Mouse (Mus musculus): Measurements from ENCODE around the gene Prodh2.

The Prodh2 gene

DNA sequence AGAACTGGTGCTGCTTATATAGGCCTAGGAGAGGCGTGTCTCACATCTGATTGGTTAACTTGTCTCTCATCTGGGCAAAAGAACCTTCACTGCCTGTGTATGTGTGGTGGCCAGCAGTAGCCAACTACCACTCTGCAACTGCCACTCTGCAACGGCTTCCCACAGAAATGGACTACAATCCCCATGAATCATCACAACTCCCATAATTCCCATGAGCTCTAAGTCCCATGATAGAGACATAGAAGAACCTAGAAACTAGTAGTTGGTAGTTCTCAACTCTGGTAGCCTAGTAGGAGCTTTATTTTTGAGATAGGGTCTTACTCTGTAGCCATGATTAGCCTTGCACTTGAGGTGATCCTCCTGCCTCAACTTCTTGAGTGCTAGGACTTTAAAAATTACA is 56.5 kb downstream of the Prodh2 start:
- no peak for DNase-seq (ENCODE audit: low read depth, low spot score)

DNA sequence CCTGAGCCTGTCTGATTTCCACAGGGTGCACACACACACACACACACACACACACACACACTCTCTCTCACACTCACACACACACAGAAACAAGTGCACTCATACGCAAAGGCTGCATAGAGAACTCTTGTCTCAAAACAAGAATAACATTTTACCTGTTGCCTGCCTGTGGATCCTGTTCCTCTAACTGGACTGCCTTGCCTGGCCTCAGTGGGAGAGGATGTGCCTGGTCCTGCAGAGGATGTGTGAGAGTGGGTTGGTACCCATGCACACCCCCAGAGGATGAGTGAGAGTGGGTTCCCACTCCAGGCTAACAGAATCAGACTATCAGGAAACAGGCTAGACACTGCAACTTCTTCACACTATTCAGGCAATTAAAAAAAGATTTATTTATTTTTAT is 57.2 kb downstream of the Prodh2 start:
- DNase-seq (ENCODE audit: low read depth, low spot score), result no peak

DNA sequence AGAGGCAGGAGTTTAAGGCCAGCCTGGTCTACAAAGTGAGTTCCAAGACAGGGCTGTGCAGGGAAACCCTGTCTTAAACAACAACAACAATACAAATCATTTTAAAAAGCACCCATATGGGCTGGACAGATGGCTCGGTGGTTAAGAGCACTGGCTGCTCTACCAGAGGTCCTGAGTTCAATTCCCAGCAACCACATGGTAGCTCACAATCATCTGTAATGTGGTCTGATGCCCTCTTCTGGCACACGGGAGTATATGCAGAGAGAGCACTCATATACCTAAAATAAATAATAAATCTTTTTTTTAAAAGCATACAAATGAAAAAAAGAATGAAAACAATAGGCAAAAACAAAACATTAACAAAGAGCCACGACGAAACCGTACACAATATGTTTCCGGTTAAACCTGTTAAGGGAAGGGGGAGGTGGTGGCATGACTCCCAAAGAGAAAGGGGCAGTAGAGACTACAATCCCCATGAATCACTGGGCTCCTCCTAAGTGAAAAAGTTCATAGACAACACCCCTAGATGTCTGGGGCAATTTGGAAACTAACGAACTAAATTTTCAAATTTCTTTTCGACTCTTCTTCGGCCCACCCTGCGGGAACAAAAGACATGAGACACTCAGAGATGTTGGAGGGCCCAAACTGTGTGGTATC is 58.2 kb downstream of the Prodh2 start:
- DNase-seq (ENCODE audit: low read depth, low spot score), result no peak

DNA sequence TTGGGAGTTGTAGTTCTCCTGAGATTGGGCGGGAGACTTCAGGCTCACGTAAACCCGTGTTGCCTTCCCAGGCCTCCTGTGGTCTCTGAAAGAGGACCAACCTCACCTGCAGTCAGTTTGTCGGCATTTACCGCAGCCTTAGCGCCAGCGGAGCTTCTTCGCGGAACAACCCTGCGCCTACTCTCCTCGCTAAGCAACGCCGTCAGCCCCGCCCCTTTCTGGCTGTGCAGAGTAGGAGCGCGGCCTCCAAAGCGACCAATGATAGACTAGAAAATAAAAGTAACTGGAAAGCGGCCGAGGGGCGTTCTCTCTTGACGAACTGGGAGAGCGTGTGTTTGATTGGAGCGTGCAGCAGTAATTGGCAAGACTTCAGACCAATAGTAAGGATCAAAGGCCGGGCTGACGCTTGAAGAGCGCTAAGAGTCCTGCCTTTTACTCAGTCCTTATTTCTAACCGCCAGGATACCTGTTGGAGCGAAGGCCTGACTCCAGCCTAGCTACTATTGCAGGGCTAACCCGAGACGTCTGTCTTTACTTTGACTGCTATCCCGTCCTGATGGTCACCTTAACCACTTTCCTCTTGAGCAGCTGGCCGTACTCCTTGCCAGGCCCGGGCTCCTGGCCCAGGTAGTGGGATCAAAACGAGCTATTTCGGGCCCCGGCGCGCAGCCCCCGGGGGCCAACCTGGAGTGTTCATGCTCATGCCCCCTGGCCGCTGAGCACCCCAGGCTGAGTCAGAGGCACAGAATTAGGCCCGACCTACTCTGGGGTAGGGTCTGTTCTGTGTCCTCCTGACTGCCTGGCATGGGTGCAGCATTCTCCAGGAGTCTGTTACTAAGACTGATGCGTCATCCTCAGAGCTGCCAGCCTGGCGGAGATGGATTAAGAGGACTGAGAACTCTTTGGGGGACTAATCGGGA is 58.9 kb downstream of the Prodh2 start, which contains the start of the genes Hspb6 and Proser3:
Hspb6 (plus strand) TSS at position 77 of the 919 bp plus-strand sequence.
Proser3 (minus strand) TSS at position 198 of the 919 bp plus-strand sequence.
- peak; percentile 97 for DNase-seq (ENCODE audit: low read depth, low spot score)

DNA sequence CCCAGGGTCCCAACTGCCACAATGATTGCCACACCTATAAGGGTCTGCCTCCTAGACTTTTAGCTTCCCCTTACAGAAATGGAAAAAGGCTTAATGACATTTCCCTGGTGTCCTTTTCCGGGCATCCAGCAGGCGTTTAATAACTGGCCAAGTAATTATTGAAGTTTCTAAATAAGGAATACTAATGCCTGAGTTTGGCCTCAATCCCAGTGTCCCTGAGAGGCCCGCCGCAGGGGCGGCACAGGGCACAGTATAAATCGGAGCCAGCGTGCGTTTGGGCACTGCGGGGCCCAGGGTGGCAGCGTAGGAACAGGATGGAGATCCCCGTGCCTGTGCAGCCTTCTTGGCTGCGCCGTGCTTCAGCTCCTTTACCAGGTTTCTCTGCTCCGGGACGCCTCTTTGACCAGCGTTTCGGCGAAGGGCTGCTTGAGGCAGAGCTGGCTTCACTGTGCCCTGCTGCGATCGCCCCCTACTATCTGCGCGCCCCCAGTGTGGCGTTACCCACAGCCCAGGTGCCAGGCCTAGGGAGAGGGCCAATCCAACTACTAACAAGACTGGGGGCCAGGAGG is 59.7 kb downstream of the Prodh2 start:
- no peak for DNase-seq (ENCODE audit: low read depth, low spot score)

DNA sequence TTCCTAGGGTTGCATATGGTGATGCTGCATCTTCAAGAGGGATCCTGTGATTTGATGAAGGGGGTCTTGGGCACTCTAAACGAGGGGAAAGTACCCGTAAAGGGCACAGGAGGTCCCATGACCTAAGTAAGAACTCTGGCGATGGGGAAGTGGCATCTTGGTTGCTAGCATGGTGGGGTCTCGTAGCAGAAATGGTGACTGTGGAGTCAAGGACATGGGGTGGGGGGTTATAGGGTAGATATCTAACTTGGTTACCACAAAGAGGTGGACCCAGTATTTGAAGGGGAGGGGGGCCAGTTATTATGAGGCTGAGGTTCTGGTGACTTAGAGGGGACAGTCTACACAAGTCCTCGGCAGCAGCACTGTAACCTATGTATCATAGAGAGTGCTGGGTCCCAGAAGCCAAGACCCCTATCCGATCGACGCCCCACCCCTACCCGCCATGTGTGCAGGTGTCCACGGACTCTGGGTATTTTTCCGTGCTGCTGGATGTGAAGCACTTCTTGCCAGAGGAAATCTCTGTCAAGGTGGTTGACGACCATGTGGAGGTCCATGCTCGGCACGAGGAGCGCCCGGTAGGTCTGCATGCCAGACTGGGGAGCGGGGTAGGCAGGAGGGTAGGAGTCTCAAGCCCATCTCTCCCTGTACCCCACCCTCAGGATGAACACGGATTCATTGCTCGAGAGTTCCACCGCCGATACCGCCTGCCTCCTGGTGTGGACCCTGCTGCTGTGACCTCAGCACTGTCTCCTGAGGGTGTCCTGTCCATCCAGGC is 60.6 kb downstream of the Prodh2 start:
- DNase-seq (ENCODE audit: low read depth, low spot score), result no peak

DNA sequence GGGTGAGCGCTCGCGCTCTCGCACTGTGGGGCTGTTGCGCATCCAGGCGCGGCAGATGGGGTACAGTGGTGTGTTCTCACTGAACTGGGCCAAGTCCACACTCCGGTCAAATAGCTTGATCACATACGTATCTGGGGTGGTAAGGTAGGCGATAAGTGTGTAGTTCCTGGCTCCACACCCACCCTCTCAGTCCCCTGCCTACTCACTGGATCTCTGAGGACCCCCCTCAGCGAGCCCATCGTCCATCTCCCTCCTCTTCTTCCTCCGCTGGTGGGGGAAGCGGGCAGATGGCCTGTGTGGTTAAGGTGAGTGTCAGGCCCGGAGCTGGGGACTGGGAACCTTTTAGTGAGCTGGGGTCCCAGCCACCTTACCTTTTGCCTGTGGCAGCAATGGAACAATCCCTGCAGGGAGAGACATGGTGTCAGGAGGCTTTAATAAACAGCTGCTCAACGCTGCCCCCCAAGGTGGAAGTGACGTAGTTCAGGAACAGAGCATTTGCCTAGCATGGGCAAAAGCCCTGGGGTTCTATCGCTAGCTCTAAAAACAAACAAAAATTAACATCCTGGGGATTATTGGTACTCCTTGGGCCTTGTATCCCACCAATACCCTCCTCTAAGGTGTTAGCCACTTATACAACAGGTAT is 63.6 kb downstream of the Prodh2 start:
- no peak for DNase-seq (ENCODE audit: low read depth, low spot score)

DNA sequence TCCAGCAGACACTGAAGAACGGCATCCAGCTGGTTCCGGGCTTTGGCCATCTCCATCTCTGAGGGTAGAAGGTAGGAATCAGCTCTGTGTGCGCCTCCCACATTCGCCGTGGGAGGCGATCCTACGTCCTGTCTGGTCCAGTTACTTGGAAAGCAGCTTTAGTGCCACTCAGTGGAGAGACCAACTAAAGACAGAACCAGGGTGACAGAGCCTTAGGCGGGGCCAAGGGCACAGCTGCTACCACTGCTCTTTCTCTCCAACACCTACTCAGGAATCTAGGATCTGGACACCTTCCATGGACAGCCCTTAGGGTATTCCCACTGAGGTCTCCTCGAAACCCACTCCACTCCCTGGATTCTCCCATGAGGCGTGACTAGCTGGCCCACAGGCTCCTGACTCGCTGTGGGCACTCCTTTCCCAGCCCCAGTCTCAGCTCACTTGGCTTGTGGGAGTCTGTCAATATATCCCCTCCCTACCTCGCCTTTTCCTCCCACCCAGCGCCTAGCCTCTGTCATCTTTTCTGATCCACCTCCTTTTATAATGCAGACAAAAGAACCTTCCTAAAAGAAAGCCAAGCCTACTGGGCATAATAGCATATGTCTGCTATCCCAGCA is 64.6 kb downstream of the Prodh2 start:
- DNase-seq (ENCODE audit: low read depth, low spot score), result no peak

DNA sequence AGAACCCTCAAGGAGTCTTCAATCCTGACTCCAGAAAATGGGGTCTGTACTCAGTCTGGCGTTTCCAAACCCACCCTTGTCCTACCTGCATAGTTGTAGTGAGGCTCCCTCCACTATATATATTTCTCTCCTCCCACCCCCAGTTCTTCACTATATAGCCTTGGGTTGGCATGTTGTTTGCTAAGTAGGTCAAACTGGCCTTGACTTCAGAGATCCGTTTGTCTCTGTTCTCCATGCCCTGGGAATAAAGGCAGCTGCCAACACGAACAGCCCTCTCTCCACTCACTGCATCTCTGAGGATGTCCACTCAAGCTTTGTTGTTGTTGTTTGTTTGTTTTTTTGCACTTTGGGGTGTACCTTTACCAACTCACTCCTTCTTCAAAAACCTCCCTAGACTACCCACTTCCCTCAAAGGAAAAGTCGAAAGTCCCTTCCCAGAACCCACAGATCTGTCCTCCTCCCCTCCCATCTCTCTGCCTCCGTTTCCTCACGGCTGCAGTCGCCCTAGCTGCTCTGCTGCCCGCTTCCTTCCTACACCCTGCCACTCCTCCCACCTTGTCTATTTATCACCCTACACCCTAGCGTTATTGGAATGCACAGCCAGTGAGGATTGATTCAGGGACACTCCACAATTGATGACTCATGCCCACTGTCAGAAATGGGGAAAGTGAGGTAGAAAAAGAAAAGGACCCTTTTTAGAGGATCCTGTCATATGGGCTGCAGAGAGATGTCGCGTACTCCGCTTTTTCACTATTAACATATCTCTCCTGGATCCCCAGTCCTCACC is 65.4 kb downstream of the Prodh2 start:
- DNase-seq (ENCODE audit: low read depth, low spot score), result no peak

DNA sequence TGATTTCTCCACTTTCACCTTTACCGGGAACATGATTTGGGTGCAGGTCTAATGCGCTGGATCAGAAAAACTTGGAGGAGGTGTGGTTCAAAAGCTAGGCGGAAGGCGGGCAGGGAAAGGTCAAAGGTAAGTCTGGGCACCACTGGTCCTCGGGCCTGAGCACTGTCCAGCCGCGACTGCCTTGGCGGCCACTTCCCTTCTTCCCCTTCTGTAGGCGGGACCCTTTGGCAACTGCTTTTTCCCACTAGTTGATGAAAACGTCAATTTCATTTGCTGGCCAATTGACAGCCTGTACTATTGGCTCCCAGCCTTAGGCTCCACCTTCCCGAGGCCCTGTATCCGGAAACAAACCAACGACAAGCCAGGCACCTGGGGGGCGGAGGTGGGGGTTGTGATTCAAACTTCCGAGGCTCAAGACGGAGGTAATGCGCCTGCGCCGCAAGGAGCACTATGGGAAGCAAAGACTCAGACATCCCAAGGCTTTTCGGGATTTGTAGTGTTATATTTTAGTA is 66.1 kb downstream of the Prodh2 start, which contains the start of gene Lin37:
Lin37 (minus strand) TSS at position 396 of the 512 bp plus-strand sequence.
- peak; percentile 96 for DNase-seq (ENCODE audit: low read depth, low spot score)

DNA sequence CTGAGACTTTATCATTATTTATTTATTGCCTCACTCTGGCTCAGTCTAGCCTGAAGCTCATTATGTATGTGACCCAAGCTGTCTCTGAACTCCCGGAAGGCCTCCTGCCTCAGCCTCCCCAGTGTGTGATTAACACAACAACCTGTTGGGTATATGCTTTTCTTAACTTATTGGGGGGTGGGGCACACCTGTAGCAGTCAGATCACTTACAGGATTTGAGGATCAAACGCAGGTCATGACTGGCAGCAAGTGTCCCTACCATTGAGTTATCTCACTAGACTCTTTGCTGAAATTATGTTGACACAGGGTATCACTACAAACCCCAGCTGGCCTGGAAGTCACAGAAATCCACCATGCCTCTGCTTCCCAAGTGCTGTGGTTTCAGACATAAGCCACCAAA is 66.9 kb downstream of the Prodh2 start:
- DNase-seq (ENCODE audit: low read depth, low spot score), result no peak

DNA sequence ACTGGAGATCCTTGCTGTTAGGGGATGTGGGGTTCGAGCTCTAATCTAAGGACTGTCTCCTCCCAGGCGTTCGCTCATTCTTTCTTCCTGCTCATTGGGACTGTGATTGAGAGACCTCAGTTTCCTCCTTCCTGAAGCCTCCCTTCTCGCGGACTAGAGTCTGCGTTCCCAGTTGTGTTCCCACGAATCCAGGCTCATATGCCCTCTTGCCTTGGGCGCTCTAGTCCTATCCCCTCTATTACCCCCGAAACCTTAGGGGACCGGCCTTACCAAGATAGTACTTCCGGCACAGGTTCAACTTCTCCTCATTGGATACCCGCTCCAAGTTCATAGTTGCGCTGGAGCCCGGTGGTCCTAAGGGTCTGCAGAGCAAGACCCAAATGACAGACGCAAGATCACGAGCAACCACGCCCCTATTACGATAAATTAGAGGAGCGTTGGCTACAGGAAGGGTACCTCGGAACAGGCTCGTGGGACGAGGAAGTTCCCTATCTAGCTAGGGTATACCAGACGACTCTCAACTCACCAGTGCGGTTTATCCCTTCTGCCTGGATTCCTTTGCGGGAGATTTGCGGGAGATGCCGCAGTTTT is 69.2 kb downstream of the Prodh2 start:
- no peak for DNase-seq (ENCODE audit: low read depth, low spot score)
